Mouse (Mus musculus) fat pad, adult 2 months (tissue): ENCODE results near the gene Dpf3.

Experiments used
- DNase-seq: peaks from one replicate; pipeline ENCODE4 v3.0.0-alpha.2; 2011; ENCODE audit warnings: low read depth, low spot score; ENCODE audit errors: extremely low read depth

Gene Dpf3

GRCm38 (mm10) chr12:83496736-83497135, 9.2 kb upstream of the Dpf3 start:
- no peak for DNase-seq

GRCm38 (mm10) chr12:83496336-83496735, 8.8 kb upstream of the Dpf3 start:
- no peak for DNase-seq

- no peak for DNase-seq
Measured at GRCm38 (mm10) chr12:83495961-83496282, 8.4 kb upstream of the Dpf3 start.

DNA sequence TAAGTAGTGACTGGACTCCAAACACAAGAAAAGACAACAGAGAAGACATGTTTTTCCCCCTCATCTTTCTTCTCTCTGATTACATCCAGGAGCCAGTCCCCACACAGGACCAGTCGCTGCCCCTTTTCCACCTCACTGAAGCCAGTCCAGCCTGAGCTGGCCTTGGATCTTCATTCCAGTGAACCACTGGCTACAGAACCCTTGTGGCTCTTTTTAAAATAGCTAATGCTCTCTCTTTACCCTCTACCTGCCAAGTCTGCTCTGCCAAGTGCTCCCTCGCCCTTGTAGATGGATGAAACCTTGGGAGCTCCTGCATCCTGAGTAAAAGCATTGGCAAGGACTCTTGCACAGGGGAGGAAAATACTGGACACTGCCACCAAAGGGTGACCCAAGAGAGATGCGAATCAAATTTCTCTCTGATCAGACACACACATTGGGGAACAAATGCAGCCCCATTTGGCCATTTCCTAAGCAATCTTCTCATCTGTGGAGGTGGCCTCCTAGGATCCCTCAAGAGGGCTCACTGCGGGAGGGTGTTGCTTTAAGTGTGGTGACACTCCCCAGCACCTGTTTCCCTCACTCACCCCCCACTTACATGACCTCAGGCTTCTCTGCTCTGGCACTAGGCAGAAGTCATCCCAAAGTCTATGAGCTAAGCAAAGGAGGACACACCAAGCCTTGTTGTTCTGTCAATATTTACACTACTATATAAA, 7.9 kb upstream of the Dpf3 start:
- no peak for DNase-seq

- DNase-seq: no peak
Measured at GRCm38 (mm10) chr12:83494196-83494595, 6.7 kb upstream of the Dpf3 start.

GRCm38 (mm10) chr12:83492808-83493207, 5.3 kb upstream of the Dpf3 start:
- DNase-seq: no peak

- DNase-seq: no peak
Measured at GRCm38 (mm10) chr12:83491609-83492008, 4.1 kb upstream of the Dpf3 start.

DNA sequence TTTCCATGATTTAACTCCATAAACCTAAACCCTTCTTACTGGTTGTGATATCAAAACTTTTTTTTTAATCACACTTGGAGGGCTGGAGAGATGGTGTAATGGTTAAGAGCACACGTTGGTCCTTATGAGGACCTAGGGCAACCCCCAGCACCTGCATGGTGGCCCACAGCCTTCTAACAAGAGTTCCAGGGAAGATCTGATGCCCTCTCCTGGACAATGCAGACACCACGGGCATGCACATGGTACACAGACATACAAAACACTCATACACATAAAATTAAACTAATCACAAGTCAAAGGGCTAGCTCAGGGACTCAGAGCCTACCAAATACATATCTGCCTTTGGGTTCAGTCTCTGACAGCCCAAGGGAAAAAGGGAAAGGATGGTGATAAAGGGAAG, 2.2 kb upstream of the Dpf3 start:
- DNase-seq: no peak

GRCm38 (mm10) chr12:83488211-83488941, 860 bp upstream of the Dpf3 start:
- DNase-seq: no peak

- no peak for DNase-seq
Measured at GRCm38 (mm10) chr12:83486671-83487461, 650 bp downstream of the Dpf3 start.

GRCm38 (mm10) chr12:83485911-83486670, 1.4 kb downstream of the Dpf3 start:
- no peak for DNase-seq

GRCm38 (mm10) chr12:83484855-83485745, 2.4 kb downstream of the Dpf3 start:
- DNase-seq: no peak

DNA sequence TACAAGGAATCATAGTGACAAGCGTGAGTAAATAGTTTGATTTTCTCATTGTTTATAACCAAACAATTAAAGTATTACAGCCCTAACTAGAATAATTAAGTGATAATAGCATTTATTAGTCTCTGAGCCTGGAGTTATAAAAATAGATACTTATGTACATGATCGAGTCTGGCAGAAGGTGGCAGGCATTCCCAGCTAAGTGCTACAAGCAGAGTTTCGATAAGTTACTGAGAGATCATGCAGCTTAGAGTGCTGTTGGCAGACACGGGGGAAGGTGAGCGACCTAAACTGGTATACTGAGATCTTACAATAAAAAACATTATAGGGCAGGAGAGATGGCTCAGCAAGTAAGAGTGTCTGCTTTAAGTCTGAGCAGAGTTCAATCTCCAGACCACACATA, 3.9 kb downstream of the Dpf3 start:
- no peak for DNase-seq

DNA sequence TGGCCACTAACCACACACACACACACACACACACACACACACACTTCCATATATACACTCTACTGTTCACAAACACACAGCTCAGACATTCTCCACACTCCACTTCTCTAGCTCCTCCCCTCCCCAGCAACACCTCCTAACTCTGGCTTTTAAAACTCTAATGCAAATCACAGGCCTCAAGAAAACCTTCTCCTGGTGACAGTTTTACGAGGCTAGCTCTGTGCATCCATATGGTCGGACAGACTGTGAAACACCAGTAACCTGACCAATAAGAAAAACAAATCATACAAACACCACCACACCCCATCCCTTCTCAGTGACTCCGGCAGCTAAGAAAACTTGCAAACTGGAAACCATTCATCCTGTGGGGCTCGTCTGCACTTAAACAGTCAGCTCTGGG, 6.1 kb downstream of the Dpf3 start:
- no peak for DNase-seq

DNA sequence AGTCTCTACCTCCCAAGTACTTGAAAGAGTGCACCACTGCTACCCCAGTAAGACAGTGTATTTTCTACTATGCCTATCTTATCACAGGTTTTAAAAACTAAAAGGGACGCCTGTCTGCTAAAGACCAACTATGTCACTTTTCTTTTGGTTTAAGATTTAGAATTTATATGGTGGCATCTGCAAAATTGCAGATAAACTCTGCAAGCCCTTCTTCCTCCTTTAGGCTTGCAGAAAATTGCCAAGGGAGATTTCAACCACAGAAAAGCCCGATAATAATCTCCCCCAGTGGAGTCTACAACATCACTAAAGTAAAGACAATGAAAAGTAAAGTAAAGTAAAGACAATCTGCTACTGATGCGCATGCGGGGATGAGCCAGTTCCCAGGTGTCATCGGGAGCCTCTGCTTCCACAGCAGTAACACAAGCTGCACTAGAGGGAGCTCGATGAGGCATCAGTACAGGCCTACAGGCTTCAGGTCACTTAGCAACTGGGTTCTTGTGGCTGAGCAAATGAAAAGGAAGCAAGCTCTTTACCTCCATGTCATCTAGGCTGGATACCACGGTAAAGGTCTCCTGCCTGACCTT, 7.6 kb downstream of the Dpf3 start:
- no peak for DNase-seq

DNA sequence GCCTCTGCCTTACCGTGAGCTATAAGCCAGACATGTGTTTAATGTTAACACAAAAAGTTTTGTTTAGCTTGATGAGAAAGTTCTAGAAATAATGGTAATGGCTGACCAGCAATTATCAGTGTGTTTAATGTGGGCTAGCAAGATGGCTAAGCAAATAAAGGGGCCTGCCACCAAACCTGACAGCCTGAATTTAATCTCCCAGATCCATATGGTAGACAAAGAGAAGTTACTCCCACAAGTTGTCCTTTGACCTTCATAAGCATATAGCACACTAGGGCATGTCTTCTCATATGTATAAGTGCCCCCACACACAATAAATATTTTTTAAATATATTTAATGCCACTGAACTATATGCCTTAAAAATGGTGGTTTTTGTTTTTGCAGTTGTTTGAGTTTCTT, 8.4 kb downstream of the Dpf3 start:
- DNase-seq: no peak

DNA sequence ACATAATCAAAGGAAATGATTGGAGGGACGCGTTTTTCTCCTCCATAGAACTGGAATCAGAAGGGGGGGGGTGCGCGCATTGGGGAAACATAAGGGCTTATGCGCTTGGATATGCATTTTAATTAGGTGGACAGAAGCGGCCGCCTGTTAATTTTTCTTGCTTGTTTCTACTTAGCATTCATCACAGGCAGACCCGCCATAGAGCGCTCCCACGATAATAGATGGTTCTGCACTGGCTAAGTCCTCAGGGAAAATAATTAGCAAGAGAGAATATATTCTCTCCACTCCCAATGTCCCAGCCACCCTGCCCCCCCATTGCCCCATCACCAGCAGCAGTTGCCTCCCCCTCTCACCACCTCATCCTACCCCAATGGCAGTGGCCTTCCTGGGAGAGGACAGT, 11.2 kb downstream of the Dpf3 start:
- no peak for DNase-seq

GRCm38 (mm10) chr12:83475419-83475818, 12.1 kb downstream of the Dpf3 start:
- DNase-seq: no peak

- DNase-seq: no peak
Measured at GRCm38 (mm10) chr12:83473987-83474600, 13.4 kb downstream of the Dpf3 start.
